Mouse (Mus musculus) bone marrow, adult 2 months (tissue): ENCODE data around the gene Pdlim3.
"Not testable (repeated sequence)": the region's sequence is repeated elsewhere in the genome, so short reads cannot be mapped to it uniquely, and the experiment has no call there.

Source experiments
- CTCF ChIP-seq: fragments of 200-500 bp; IDR thresholded peaks from 2 replicates; pipeline ENCODE4 v1.5.1; 2011; ENCODE audit warnings: low read length, control low read depth; ENCODE audit not compliant: control insufficient read depth, insufficient read depth
- POLR2A ChIP-seq: fragments of 200-500 bp; IDR thresholded peaks from 2 replicates; pipeline ENCODE4 v1.6.1; 2011; ENCODE audit warnings: low read depth, mild to moderate bottlenecking, control low read depth, low read length, borderline replicate concordance; ENCODE audit not compliant: control insufficient read depth

DNA sequence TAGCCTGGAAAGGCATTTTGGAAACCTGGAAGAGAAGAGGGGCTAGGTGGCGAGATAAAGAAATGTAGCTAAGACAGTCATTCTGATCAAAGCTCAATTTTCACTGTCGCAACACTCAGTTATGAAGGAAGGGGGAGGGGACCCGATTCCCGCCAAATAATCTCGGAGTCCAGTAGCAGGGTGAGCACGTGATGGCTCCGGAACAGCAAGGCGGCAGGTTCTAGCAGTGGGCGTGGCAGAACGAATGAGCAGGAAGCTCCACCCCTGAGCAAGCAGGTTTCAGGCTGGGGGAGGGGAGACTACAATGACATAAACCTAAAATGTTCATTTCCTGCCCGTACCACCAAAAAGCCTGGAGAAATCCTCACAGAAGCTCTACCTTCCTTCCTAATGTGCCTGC lies 13.7 kb upstream of the Pdlim3 start:
- TF ChIP-seq CTCF, POLR2A: not testable (repeated sequence)
